Mouse (Mus musculus): ENCODE measurements around the gene Polr2f.

The Polr2f gene

DNA sequence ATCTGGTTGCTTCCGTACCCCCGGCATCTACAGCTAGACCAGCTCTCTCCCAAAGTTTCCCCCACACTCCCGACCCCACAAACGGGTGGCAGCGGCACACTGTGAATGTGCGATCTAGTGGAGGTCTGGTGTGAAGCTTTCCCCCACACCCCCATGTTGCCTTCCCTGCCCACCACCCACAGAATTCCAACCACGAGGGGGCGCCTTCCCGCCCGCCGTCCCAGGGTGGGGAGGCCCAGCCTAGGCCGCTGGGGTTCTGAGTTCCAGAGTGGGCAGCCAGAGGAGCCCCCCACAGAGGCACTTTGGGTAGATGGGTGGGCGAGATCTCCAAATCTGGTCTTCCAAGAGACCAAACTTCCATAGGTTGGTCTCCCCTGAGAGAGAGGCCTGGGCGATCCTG, 22.0 kb downstream of the Polr2f start:
- DNase-seq: no peak

DNA sequence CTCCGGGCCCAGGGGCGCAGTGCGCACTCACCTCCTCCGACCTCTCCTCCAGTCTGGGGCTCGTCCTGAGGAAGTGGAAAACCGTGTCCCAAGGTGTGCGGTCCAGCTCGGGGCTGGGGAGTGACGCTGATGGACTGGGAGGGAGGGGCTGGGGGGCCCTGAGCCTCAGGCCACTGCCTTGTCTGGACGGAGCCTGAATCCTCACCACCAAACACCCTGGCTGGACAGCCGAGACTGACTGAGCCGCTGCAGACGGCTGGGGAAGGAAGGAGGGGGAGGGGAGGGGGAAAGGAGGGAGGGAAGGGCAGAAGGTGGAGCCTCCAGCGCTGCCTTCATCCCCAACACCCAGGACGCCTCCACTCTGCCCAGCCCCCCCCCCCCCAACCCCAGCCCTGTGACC, 23.4 kb downstream of the Polr2f start:
- DNase-seq: no peak

DNA sequence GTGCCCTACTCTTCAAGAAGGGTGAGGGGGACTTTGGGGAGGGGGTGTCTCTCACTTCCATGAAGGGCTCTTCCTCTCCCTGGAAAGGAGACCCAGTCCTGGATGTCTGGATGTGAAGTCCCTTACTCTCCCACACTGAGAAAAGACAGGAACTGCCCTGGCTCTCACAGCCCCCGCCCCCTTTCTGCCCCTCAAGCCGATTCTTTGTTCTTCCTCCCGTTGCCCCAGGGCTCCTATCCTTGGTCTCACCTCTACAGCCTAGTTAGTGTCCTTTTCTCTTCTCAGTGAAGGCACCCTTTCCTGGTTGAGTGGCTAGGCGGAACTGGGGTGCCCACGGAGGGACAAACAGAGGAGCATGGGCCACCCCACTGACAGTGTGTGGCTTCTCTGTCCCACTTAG, 24.3 kb downstream of the Polr2f start, which contains the start of gene Sox10:
Gene Sox10, minus strand, starts transcription at position 101 of the 400 bp plus-strand sequence.
- DNase-seq: no peak

DNA sequence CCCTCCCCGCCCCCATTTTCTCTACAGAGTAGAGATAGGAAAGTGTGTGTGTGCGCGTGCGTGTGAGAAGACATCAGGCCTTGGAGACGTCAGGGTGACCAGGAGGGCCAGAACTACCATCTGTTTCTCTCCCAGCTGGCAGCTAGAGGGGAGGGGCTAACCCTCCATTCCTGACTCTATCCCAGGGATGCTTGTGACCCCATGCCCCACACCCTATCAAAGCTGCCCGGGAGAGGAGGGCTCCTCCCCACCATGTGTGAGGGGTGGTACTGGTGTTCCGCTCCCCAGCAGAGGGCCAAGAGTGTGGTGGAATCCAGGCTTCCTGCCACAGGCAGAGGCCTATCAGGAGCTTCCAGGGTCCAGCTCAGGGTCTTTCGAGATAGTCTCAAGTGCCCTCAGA, 25.9 kb downstream of the Polr2f start:
- no peak for DNase-seq

DNA sequence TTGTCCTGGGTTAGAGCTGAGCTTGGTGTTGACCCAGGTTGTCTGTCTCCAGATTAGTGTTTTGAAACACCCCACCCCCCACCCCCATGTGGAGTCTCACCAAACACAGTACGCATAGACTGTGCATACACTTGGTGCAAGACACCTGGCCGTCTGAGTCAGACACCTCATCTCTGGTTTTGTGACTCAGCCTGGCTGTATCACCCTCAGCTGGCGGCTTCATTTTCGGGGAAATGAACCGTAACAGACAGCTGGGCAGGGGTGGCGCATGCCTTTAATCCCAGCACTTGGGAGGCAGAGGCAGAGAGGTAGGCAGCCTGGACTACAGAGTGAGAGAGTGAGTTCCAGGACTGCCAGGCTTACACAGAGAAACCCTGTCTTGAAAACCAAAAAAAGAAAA, 36.1 kb downstream of the Polr2f start:
- DNase-seq: no peak

DNA sequence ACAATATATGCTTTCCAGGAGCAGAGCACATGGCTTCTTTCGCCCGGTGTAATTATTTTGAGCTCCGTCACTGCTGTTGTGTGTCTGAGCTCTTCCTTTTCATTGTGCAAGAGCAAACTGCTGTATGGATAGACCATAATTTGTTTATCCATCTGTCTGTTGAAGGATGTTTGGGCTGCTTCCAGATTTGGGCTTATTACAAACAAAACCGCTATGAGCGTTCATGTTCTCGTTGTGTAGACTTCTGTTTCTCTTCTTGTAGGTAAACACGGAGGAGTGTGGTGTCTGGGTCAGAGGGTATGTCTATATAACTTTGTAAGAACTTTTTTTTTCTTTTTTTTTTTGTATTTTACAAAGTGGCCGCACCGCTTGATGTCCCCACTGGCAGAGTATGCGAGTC, 44.4 kb downstream of the Polr2f start:
- peak; percentile 69 for DNase-seq

DNA sequence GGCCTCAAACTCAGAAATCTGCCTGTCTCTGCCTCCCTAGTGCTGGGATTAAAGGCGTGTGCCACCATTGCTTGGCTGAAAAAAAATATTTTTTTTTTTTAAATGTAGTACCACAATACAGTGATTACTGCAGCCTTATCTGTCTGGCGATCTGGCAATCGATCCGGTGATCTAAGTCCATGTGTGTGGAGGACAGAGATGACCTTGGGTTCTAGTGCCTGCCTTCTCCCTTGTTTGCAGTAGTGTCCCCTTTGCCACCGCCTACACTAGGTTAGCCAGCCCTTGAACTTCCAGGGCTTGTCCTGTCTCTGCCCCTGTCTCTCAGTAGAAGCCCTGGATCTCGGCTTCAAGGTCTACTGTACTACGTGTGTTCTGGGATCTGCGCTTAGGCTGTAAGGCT, 47.0 kb downstream of the Polr2f start:
- no peak for DNase-seq

DNA sequence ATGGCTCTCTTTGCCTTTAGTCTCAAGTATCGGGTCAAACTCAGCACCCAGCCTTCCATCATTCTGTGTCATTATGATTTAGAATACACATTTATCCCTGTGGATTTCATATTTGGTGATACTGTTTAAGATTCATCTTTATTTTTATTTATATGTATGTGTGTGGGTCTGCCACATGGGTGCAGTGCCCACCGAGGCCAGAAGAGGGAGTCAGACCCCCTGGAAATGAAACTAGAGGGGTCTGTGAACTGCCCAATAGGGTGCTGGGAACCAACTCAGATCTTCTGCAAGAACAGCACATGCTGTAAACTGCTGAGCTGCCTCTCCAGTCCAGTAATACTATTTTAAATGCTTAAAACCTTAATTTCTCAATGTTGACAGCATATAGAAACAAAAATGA, 50.6 kb downstream of the Polr2f start:
- DNase-seq: no peak

DNA sequence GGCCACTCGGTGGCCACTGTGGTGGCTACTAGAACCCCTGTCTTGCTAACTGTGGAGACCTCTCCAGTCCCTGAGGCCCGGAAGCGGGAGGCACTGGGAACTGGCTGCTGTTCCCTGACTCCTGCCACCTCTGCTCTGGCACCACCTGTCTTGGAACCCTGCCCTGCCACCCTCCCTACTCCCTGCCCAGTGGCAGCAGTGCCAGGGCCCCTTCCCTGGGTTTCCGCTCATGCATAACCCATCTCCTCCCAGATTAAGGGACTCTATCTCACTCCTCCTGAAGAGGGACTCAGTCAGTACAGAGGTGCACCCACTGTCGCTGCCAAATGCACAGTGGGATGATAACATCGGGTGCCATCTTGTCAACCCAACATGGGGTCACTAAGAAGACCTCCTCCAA, 51.6 kb downstream of the Polr2f start:
- no peak for DNase-seq

DNA sequence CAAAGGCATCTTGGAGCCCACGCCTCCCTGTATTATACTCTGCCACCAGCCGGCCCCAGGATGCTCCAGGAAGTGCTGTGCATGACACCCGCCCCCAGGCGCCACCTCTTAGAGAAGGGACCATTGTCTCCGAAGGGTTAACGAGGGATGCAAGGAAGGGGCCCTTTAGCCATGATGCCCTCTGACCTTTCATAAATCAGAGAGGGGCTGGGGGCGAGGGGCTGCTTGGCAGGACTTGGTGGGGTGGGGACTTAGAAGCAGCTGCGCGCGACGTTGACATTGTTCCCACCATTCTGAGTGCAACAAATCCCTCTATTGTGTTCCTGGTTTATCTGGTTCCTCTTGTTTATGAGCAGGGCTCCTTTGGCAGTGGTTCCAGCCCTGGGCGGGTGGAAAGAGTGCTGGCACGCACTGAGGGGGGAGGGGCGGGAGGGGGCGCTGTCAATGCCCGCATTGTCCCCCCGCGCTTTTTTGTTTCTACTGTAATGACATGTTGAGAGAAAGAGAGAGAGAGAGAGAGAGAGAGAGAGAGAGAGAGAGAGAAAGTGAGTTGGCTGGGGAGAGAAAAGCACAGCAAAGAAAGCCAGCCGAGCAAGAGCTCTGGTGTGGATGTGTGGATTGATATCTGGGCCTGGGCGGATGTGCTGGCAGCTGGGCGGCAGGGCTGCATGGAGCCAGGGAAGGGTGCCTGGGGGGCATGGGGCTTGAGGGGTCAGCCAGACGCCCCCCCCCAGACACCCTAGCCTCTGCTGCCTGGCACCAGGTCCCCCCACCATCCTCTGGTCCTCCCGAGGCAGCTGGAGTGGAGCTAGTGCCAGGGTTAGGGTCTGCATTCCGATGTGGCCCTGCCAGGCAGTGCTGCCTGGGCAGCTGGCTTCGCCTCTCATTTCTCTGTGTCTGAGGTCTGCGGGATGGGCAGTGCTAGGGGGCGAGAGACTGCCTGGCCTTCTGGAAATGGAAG, 52.4 kb downstream of the Polr2f start:
- peak; percentile 82 for DNase-seq

DNA sequence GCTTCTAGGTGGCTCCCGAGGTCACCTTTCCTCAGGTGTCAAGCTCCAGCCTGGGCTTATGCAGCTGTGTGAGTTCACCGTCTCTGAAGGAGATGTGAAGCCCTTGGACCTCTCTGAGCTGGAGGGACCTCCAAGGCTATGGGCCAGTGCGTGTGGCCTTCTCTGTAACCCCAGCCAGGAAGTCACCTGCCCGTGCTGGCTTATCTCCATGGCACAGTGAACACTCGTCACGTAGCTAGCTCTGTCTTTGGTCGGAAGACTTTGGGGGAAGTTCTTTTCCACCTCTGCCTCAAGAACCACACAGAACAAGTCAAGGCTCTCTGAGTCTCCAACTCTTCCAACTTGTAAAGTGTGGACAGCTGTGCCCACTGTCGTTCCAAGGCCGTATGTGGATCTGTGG, 53.2 kb downstream of the Polr2f start:
- DNase-seq: no peak

DNA sequence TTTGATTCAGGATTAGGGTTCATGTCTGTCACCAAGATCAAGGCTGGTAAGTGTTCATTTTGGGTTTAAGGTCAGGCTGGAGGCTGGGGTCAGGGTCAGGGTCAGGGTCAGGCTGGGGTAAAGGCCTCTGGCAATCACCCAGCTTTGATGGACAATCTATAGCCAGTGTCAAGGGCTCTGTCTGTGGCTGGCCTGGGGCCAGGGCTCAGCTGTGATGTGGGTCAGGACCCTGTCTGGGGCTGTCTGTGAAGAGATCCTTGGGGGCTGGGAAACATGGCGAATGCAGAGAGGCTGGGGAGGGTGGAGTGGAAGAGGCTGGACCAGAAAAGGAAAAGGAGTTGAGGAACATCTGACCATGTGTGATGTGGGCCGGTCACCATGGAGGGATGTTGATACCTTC, 54.1 kb downstream of the Polr2f start:
- peak; percentile 21 for DNase-seq

DNA sequence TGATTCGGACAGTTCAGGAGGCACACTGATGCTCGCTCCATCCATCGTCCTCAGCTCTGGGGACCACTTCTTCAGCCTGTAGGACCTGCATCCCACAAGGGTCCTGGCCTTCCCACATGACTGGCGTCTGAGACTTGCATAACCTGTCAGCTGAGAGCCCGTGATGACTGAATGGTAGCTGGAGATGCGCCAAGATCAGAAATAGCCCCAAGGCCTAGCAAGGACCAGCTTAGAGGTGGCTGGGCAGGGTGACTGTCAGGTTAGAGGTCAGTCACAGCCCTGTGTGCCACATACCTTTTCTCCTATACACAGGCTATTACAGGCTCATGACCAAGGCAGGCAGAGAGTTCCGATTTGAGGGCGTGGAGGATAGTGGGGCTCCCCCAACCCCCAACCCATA, 54.7 kb downstream of the Polr2f start:
- no peak for DNase-seq

DNA sequence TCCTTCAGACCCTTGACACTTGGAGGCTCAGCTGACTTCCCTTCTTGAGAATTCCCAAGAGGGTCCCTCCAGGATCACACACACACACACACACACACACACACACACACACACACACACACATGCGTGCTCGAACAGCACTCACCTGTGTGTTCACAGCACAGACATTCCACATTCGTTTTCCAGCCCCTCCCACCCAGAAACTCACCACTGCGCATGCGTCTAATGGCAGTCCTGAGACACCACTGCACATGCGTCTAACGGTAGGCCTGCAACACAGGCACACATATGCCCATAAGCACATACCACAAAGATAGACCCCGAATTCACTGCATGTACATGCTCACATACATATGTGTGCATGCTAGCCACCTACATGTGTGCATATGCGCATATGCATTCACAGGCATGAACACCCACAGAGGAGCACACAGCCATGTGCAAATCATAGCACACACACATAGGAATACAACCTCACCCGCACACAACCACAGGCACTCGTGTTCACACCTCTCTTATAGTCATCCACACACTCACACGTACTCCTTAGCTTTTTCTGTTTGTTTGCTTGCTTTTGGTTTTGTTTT, 58.7 kb downstream of the Polr2f start:
- no peak for DNase-seq

All from lung, postnatal 10 days (tissue).